Mouse (Mus musculus) frontal cortex, adult (tissue): Measurements from ENCODE around the gene Rgs12.

ENCODE experiments used
- ATAC-seq: cut with Nextera tagmentation; 2 replicates; pipeline ENCODE4 v1.9.2; 2017; ENCODE audit warnings: mild to moderate bottlenecking, moderate library complexity, mixed read lengths; ENCODE audit not compliant: low TSS enrichment

Rgs12 gene

DNA sequence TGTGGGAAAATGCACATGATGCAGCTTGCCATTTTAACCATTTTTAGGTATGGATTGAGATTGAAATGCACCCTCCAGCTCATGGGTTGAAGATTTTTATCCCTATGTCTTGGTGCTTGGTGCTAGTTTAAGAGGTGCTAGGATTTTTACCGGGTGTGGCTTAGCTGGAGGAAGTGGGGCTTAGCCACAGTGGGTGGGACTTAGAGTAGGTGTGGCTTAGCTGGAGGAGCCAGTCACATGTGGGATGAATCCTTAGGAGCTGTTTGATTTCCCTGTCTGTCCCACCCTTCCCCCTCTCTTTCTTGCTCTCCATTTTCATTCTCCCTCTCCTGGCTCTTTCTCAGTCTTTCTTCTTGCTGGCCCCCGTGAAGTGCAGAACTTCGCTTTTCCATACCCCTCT, 32.5 kb downstream of the Rgs12 start:
- no peak for ATAC-seq

DNA sequence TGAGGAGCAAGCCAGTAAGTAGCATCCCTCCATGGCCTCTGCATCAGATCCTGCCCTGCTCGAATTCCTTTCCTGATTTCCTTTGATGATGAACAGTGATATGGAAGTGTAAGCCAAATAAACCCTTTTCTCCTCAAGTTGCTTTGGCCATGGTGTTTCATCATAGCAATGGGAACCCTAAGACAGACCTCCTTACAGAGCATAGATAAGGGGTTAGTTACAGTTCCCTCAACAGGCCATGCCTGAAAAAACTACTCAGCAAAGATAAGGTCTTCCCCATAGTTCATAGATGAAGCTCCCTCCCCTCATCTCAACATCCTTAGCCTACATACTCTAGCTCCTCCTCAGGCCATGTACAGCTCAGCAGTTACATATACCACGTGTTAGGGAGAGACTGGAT, 35.7 kb downstream of the Rgs12 start:
- no peak for ATAC-seq

DNA sequence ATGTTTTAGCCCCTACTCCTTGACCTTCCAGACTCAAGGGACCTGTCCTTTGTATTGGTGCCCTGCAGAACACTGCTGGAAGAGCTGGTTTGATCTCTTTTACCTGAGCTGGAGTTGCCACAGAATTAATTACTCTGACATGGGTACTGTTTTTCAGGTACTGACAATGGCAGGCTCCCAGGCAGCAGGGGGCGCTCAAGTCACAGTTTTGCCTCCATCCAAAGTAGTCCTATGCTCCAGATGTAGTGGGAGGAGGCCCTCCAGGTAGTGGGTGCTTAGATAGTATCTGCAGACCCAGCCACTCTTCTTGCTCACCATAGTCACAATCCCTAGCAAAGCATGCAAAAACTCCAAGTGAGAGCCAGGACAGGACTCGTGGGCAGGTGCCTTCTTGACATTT, 36.6 kb downstream of the Rgs12 start:
- peak; percentile 62 for ATAC-seq

DNA sequence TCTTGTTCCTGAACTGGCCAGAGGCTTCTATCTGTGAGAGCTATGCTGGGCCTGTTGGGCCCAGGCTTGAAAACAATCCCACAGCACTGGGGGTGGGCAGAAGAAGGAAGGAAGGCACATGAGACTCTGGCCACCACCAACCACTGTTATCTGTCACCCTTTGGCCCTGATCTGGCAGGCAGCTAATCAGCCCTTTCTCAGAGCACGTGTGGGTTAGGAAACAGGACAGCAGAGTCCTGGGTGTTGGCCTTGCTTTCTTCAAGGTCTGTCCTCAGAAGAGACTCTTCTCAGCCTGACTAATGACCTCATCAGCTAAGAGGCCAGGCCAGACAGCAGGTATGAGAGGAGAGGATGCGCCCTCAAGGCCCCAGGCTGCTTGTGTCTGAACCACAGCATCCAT, 38.2 kb downstream of the Rgs12 start:
- ATAC-seq, result no peak

DNA sequence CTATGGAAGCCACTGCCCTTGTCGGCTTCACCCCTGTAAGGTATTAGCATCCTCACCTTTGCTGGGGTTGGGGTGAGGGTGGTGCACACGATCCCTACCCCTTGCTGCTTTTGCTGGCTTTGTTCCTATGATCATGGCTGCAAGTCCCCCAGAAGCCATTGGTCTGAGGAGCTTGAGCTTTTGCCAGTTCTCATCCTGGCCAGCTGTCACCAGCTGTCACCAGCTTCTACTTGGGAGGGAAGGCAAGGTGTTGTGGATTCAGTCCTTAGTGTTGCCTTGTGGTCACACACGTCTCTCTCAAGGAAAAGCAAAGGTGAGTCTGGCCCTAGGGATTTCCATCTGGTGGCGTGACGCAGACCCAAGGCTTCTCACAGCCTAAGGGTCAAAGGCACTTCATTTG, 39.4 kb downstream of the Rgs12 start:
- ATAC-seq, result no peak

DNA sequence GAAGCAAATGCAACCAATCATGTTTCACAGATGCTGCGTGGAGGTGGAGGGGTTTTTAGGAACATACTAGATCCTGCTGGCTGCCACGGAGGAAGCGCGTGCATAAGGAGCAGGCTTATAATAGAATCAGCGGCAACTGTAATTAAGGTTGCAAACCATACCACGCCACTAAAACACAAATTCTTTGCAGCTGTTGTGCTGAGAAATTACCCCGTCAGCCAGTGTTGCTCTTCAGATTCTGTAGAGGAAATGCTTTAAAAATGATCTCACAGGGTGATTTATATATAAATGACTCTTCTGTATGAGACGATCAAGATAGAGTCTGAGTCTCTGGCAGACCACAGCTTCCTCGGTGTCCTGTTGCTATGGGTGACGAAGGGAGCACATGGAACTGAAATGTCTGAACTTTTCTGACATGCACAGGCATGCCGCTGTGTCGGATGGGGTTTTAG, 40.1 kb downstream of the Rgs12 start:
- ATAC-seq, result peak; percentile 81

DNA sequence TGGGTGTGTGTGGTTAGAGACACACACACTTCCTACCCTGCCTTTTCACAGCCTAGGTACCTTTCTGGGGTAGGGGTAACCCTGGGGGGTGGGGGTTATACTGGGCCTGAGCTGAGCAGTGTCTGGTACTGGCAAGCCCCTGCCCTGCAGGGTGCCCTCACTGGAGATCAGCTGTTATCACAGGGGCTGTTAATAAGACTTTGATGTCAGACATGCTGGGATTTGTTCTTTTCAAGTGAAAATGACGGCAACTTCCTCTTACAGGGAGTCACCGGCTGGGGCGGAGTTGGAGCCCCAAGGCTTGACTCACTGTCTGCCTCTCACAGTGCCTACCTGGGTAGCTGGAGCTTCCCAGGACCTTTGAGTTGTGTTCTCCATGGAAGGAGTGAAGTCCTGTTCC, 49.5 kb downstream of the Rgs12 start:
- ATAC-seq, result no peak

DNA sequence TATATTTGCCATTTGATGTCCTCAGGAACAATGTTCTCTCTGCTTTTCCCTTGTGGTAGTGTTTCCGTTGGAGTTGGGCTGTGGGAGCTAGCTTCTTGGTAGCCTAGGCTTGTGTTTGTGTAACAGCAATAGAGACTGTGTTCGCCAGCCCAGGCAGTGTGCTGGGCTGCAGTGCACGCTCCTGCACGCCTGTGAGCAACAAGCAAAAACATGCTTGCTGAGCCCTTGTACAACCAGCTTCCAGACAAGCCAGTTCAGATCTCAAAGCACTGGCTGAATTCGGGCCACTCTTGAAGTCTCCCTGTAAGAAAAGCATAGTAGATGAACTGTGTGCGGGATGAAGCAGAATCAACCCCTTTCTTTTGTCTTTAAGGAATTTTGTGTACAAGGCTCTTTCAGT, 50.0 kb downstream of the Rgs12 start:
- ATAC-seq, result no peak

DNA sequence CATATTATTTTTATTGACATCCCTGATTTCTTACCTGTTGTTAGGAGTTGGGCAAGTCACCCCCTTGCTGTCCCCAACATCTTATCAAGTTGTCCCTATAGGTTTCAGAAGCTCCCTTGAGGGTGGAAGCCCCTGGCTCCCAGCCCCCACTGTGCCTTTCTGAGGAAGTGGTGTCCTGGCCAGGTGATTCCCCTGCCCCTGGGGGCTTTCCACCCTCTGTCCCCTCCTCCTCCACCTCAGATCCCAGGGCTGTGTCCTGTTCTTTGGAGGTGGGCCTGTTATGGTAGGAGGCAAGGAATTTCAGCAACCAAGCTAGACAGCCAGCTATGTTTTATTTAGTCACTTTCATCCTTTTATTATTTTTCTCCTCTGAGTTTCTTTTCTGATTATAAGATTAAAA, 51.1 kb downstream of the Rgs12 start:
- no peak for ATAC-seq

DNA sequence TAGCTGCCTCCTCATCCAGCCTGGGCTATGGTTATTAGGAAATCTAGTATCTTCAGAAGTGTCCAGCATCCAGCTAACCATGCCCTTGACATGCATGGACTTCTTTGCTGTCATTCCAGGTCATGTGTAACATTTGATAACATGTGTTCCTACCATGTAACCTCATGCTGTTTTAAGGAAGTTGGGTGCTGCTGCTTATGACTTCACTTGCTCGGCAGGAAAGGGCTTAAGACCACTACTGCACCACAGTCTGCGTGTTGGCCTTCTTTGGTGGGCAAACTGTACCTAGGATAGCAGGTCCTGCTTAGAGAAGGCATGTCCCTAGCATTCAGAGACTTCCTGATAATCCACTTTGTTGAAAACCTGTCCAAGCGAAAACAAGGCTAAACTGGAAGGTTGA, 51.9 kb downstream of the Rgs12 start:
- ATAC-seq, result no peak

DNA sequence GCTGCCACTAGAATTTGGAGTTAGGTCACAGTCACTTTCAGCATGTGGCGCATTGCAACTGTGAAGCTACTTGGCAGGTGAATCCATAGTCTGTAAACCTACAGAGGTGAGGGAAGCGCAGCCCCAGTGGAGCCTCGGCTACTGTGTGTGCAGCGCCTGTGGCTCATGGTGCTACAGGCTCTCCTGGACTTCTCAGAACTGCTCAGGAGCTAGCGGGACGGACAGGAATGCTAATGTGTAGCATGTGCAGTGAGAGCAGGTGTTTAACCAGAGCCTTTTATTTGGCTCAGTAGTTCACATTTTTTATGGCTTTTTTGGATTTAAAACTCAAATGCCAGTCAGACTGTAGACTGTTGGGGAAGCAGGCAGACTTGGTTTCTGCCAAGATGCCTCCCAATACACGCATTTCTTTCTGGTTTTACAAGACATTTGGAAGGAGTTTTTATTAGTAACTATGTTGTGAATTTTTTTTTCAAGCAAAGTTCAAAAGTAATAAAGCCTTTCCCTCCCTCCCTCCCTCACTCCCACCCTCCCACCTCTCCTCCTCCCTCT, 54.4 kb downstream of the Rgs12 start:
- no peak for ATAC-seq

DNA sequence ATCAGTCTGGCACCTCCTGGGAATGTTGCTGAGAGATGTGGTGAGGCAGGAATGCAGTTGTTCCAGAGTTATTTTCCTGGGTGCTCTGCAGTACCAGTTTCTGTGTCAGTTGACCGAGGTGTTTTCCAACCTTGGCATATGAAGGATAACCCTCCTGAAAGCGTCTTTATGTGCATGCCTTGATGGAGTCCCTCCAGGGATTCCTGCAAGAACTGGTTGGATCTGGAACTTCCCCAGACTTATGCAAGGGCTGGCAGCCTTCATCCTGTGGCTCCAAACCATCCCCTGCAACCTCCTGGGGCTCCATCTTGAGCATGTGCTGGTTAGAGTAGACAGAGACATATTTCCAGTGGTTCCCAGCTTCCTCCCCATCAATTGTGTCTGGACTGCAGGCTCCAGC, 55.5 kb downstream of the Rgs12 start:
- no peak for ATAC-seq

DNA sequence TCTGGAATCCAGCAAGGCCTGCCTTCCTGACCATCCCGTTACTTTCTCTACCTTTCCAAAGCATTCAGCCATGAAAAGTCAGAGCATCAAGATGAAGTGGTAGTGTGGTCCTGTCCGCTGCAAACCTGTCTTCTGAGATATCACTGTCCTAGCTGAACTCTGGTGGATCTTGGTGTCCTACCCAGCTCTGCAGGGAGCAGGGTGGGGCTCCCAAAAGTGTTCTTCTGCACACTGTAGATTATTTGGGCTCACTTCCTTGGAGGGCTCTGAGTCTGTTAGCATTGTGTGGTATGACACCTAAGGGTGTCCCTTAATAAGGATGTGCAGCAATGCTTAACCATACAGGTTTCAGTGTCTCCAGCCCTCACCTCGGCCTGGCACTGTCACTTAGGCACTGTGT, 56.4 kb downstream of the Rgs12 start:
- ATAC-seq, result no peak

DNA sequence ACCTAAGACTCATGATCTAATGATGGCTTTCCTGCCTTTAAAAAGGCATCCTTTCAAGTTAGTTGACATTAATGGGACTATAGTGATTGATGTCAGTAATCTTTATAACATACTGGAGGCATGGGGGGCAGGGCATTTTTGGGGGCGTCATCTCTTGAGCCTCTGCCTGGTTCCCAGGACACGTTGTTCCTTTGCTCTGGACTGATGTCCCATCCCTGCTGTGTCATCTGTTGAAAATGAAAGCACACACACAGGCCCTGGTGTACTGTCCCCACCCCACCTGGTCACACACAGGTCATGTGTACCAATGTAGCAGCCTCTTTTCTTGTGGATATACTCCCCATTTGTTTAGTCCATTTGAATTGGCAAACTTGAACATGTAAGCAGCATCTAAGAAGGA, 57.4 kb downstream of the Rgs12 start:
- no peak for ATAC-seq

DNA sequence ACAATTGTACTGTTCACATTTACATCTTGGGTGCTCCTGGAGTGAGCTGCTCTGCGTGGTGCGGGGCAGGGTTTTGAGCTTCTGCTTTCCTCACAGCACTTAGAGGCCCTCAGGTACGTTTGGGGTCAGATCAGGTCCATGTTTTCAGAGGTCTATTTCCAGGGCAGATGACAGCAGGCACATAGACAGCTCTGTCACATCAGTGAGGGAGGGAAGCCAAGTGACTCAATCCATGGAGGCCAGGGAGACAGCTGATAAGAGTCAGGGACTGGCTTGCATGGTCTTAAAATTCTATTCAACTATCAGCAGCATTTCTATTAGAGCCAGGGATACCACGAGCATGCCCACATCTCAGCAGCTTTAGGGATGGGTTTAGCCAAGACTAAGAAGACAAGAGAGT, 59.9 kb downstream of the Rgs12 start:
- ATAC-seq, result no peak

DNA sequence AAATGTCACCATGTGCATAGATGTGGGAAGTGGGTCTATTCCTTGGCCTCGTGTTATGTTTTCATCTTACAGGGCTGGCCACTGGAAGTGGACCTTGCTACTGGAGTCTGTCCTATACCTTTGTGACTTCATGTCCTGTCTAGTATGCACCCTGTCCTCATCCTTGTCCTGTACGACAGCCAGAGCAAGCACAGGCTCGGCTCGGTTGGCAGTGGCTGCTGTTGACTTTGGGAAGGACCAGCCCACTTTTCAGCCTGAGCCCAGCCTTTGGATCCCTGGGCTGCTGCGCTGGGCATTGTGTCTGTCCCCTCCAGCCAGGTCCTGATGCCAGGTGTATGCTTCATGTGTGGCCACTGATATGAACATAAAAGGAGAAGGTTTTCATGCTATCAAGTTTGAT, 61.4 kb downstream of the Rgs12 start:
- ATAC-seq, result no peak

DNA sequence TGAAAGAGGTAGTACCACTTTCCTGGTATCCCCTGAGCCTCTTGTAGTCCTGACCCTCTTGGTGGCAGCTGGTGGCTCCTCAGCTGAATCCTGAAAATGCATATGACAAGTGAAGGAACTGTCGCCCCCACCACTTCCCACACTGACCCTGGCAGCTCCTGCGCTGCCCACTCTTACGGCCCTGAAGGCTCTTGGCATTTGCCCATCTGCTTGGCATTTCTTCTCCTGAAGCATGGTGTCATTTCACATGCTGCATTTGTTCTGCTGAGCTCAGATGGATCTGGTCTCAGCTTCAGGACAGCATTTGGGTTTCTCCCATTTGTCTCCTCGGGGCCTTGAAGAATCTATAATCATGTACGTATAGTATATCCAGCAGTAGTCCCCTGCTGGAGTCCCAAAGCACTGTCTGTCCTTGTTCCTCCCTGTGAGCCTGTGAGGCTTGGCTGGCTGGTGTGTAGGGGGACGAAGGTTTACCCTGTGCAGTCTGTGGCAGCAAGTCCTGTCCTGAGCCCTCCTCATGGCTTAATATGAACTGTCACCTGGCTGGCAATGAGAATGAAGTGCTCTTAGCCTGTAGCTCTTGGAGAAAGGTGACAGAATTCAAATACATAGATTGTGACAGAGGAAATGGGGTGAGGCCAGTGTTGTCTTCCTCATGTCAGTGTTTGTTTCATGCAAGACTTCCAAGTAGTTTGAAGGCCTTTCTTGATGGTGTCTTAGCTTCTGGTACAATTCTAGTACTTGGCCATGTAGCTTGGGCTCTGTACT, 62.1 kb downstream of the Rgs12 start:
- no peak for ATAC-seq

DNA sequence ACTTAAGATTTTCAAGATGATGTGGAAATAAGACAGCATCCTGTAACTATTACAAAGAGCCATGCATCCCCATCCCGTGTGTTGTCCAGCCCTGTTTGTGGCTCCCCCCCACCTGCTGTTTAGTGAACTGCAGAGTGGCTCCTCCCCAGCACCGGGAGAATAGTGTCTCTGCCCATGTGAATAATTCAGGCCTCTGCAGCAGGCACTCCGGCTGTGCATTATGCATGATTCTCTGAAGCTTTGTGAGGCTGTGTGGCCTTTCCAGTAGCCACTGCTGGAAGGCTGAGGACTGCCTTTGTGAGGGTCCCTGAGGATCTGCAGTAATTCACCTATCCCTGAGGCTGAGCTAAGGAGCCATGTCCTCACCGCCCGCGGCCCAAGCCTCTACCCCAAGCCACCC, 64.8 kb downstream of the Rgs12 start:
- ATAC-seq, result no peak

DNA sequence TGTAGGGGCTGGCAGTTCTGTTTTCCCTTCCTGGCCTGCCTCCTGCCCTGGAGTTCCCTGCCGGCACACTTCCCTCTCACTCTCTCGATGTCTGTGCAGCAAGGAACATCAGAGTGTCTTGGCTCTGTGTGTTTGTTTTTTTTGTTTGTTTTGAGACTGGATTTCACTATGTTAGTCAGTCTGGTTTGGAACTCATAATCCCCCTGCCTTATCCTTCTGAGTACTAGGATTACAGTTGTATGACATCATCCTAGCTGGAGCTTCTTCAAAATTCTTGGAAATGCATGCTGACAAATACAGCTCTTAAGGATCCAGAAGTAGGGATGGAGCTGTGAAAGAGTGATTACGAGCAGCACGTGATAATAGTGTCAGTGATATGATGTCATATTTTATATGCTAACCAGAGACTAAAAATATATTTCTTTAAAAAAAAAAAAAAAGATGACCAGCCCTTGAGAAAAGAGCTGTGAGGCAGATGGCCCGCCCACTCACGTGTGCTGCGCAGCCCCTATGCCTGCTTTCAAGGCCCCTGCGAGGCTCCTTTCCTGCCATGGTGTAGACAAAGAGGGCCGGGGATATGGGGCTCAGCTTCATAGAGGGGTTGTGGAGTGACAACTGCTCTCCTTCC, 70.5 kb downstream of the Rgs12 start:
- ATAC-seq, result peak; percentile 39

DNA sequence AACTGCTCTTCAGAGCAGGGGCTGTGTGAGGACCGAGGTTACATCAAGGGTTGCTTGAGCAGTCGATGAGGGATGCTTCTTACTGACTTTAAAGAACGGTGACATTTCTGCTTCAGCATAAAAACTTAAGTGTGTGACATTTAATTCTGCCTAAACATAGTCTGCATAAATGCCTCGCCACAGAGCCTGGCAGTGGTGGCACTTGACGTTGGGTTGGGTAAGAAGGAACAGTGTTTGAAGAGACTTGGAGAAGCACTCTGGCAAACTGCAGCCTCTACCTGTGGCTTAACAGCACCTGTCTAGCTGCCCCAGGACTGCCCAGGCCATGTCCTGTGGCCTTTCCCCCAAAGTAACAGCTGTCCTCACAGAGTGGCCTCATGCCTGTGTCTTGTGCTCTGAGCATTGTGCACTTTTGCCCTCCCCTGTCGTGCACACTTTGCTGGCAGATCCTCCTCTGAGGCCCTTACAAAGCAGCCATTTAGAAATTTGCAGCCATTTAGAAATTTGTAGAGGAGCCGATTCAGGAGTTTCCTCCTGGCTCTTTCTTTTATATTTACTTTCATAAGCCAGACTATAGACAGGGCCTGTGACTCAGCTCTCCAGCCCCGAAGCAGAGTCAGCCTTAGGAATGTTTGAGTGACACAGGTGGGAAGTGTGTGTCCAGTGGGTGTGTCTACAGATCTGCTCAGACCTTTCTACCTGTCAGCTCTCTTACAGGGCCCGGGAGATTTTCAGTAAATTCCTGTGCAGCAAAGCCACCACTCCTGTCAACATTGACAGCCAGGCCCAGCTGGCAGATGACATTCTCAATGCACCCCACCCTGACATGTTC, 71.4 kb downstream of the Rgs12 start:
- ATAC-seq, result peak; percentile 55

DNA sequence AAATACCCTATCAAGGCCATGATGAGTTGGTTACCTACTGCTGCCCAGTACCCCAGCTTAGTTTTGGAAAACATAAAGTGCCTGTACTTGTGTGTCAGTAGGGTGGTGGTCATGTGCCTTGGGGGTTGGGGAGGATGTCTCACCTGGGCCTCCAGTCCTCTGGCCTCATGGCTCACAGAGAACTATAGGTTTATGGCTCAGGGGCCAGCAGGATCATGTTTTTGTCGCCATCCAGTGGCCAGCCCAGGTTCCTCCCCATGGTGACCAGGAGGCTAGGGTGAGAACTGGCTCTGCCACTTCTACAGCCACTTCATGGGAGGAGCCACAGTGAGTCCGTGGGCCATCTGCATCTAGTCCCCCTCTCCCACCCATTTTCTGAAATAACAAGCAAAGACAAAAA, 75.7 kb downstream of the Rgs12 start:
- ATAC-seq, result peak; percentile 62; the same call in 1 of the 2 replicates

DNA sequence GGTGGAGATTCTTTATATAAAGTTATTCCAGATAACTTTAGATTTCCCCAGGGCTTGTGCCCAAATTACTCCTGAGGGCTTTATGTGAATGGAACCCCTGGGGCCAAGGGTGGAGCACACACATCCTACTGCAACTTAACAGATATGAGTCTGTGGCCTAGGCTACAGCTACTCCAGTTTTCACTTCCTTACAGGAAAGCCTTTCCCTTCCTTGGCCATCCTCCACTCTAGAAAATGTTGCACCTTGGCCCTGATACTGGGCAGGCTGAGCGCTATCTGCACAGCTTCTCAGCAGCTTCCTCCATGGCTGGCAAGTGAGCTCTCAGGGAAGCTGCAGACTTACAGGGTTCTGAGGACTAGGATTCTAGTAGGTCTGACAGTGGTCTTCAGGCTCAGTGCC, 80.1 kb downstream of the Rgs12 start:
- ATAC-seq, result no peak

DNA sequence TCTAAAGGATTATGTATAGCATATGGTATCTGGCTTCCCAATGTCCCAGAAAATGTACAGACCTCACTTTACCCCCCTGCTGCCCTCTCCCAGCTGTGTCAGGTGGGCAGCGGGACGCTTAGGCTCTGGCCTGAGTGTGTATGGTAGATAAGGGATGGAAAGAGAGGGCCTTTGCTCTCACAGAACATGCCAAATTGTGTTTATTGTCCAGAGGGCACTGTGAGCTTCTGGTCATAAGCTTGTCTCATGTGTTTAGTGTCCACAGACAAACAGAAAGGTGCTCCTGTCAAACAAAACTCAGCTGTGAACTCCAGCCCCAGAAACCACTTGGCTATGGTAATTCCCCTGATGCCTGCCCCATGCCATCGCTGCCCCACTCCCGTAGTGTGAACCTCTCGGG, 80.5 kb downstream of the Rgs12 start:
- no peak for ATAC-seq
